Mouse (Mus musculus): ENCODE measurements around the gene Xylb. TPM values are rescaled to one million over a fixed set of nuclear protein-coding genes. Genes with fewer than 3 reads are reported as not detected.

The Xylb gene
- total RNA-seq (2014; rRNA removed; ENCODE audit: low replicate concordance) (0.04 and 0.12 TPM in 2 replicates), polyA plus RNA-seq (2015; fragmentation: Nextera tagmentation; extraction: Ambion mirVana) (0.26 and 0.46 TPM in 2 replicates)

GRCm38 (mm10) chr9:119357331-119358057, at the start of gene Xylb:
Gene Xylb, plus strand, starts transcription at chr9:119357381.
- TF ChIP-seq CTCF (IDR thresholded peaks at IDR 0.05; ENCODE audit: low read depth) (peak; percentile 80), EP300 (IDR thresholded peaks at IDR 0.05; ENCODE audit: low read depth) (no peak)
- no peaks in the 10 kb centered on the region for H3K27me3 ChIP-seq (ENCODE audit: control insufficient read depth, insufficient read depth, low read length)
- H3K27ac ChIP-seq (ENCODE audit: low read depth), result no peak within 1 kb of the TSS
- peak within 1 kb of the TSS; percentile 54 for H3K4me3 ChIP-seq (ENCODE audit: low read depth, low read length)
- ATAC-seq (ENCODE audit: insufficient read depth, low read depth) (peak; percentile 91), DNase-seq (ENCODE audit: low spot score) (peak; percentile 75)
- 3% methylated on average over 65 of the region's 65 CpGs for whole genome bisulfite sequencing
- peak within 1 kb of the TSS; percentile 82 for H3K4me2 ChIP-seq (ENCODE audit: low read depth, low read length)
- H3K36me3 ChIP-seq (replicated peaks; ENCODE audit: control insufficient read depth, insufficient read depth, low read length), result no peaks in the 10 kb centered on the region
- no peaks in the 10 kb centered on the region for H3K9me3 ChIP-seq (replicated peaks; ENCODE audit: control insufficient read depth, low read length)
- no peaks in the 10 kb centered on the region for H3K4me1 ChIP-seq (ENCODE audit: control insufficient read depth, insufficient read depth)
- peak within 1 kb of the TSS; percentile 49; the same call in 1 of the 2 replicates for H3K9ac ChIP-seq (replicated peaks; ENCODE audit: low read depth, low read length)

- TF ChIP-seq CTCF (IDR thresholded peaks at IDR 0.05; ENCODE audit: low read depth) (no peak), EP300 (IDR thresholded peaks at IDR 0.05; ENCODE audit: low read depth) (no peak)
- Histone ChIP-seq H3K4me1 (ENCODE audit: control insufficient read depth, insufficient read depth) (peaks cover 5% of the 10 kb centered on the region; the same call in 1 of the 2 replicates), H3K36me3 (replicated peaks; ENCODE audit: control insufficient read depth, insufficient read depth, low read length) (no peaks in the 10 kb centered on the region), H3K4me2 (ENCODE audit: low read depth, low read length) (no peak overlapping the region), H3K9me3 (replicated peaks; ENCODE audit: control insufficient read depth, low read length) (no peaks in the 10 kb centered on the region), H3K27me3 (ENCODE audit: control insufficient read depth, insufficient read depth, low read length) (no peaks in the 10 kb centered on the region), H3K4me3 (ENCODE audit: low read depth, low read length) (no peak overlapping the region), H3K9ac (replicated peaks; ENCODE audit: low read depth, low read length) (no peak overlapping the region), H3K27ac (ENCODE audit: low read depth) (no peak overlapping the region)
- 96% methylated on average over 1 of the region's 1 CpGs for WGBS
- no peak for DNase-seq (ENCODE audit: low spot score)
- ATAC-seq (ENCODE audit: insufficient read depth, low read depth), result no peak
Measured at GRCm38 (mm10) chr9:119309067-119309466, 48.1 kb upstream of the Xylb start.

GRCm38 (mm10) chr9:119313096-119313495, 44.1 kb upstream of the Xylb start:
- no peak for TF ChIP-seq CTCF (IDR thresholded peaks at IDR 0.05; ENCODE audit: low read depth)
- no peak for TF ChIP-seq EP300 (IDR thresholded peaks at IDR 0.05; ENCODE audit: low read depth)
- no peak overlapping the region for H3K4me2 ChIP-seq (ENCODE audit: low read depth, low read length)
- H3K4me3 ChIP-seq (ENCODE audit: low read depth, low read length), result no peak overlapping the region
- no peak overlapping the region for H3K27ac ChIP-seq (ENCODE audit: low read depth)
- no peaks in the 10 kb centered on the region for H3K9me3 ChIP-seq (replicated peaks; ENCODE audit: control insufficient read depth, low read length)
- no peaks in the 10 kb centered on the region for H3K27me3 ChIP-seq (ENCODE audit: control insufficient read depth, insufficient read depth, low read length)
- H3K4me1 ChIP-seq (ENCODE audit: control insufficient read depth, insufficient read depth), result no peaks in the 10 kb centered on the region
- ATAC-seq (ENCODE audit: insufficient read depth, low read depth), result no peak
- DNase-seq (ENCODE audit: low spot score), result no peak
- WGBS, result 68% methylated on average over 10 of the region's 10 CpGs
- H3K9ac ChIP-seq (replicated peaks; ENCODE audit: low read depth, low read length), result no peak overlapping the region
- H3K36me3 ChIP-seq (replicated peaks; ENCODE audit: control insufficient read depth, insufficient read depth, low read length), result no peaks in the 10 kb centered on the region

GRCm38 (mm10) chr9:119318891-119319290, 38.3 kb upstream of the Xylb start:
- H3K36me3 ChIP-seq (replicated peaks; ENCODE audit: control insufficient read depth, insufficient read depth, low read length), result no peaks in the 10 kb centered on the region
- TF ChIP-seq CTCF (IDR thresholded peaks at IDR 0.05; ENCODE audit: low read depth) (no peak), EP300 (IDR thresholded peaks at IDR 0.05; ENCODE audit: low read depth) (no peak)
- H3K4me1 ChIP-seq (ENCODE audit: control insufficient read depth, insufficient read depth), result peaks cover 13% of the 10 kb centered on the region
- H3K4me3 ChIP-seq (ENCODE audit: low read depth, low read length), result no peak overlapping the region
- WGBS, result 58% methylated on average over 1 of the region's 1 CpGs
- DNase-seq (ENCODE audit: low spot score), result no peak
- no peaks in the 10 kb centered on the region for H3K27me3 ChIP-seq (ENCODE audit: control insufficient read depth, insufficient read depth, low read length)
- no peak overlapping the region for H3K27ac ChIP-seq (ENCODE audit: low read depth)
- no peak overlapping the region for H3K4me2 ChIP-seq (ENCODE audit: low read depth, low read length)
- H3K9ac ChIP-seq (replicated peaks; ENCODE audit: low read depth, low read length), result no peak overlapping the region
- ATAC-seq (ENCODE audit: insufficient read depth, low read depth), result no peak
- no peaks in the 10 kb centered on the region for H3K9me3 ChIP-seq (replicated peaks; ENCODE audit: control insufficient read depth, low read length)

GRCm38 (mm10) chr9:119320446-119320845, 36.7 kb upstream of the Xylb start:
- no peaks in the 10 kb centered on the region for H3K9me3 ChIP-seq (replicated peaks; ENCODE audit: control insufficient read depth, low read length)
- no peak overlapping the region for H3K4me2 ChIP-seq (ENCODE audit: low read depth, low read length)
- no peak overlapping the region for H3K9ac ChIP-seq (replicated peaks; ENCODE audit: low read depth, low read length)
- no peak overlapping the region for H3K27ac ChIP-seq (ENCODE audit: low read depth)
- ATAC-seq (ENCODE audit: insufficient read depth, low read depth), result no peak
- H3K36me3 ChIP-seq (replicated peaks; ENCODE audit: control insufficient read depth, insufficient read depth, low read length), result no peaks in the 10 kb centered on the region
- no peak for DNase-seq (ENCODE audit: low spot score)
- H3K27me3 ChIP-seq (ENCODE audit: control insufficient read depth, insufficient read depth, low read length), result no peaks in the 10 kb centered on the region
- H3K4me1 ChIP-seq (ENCODE audit: control insufficient read depth, insufficient read depth), result peaks cover 13% of the 10 kb centered on the region
- TF ChIP-seq CTCF (IDR thresholded peaks at IDR 0.05; ENCODE audit: low read depth) (no peak), EP300 (IDR thresholded peaks at IDR 0.05; ENCODE audit: low read depth) (no peak)
- WGBS, result 83% methylated on average over 7 of the region's 7 CpGs
- no peak overlapping the region for H3K4me3 ChIP-seq (ENCODE audit: low read depth, low read length)

Measured in heart, postnatal 0 days (tissue).